Mouse (Mus musculus): Measurements from ENCODE around the gene Muc1.

Muc1 gene

GRCm38 (mm10) chr3:89282291-89282643 is 53.4 kb downstream of the Muc1 start:
- in situ Hi-C loops (cut with MboI; ENCODE audit: unreplicated experiment in 2 of 2), result loop anchor here (5.0 kb wide), 1 partner anchor 35 kb away; the partner anchor contains the start of genes Krtcap2 (in 2 of the 2) and Trim46 (in 2 of the 2)
